Mouse (Mus musculus) MEL (cell line): Measurements from ENCODE around the gene Ppp1r2. TPM values are rescaled to one million over a fixed set of nuclear protein-coding genes. Genes with fewer than 3 reads are reported as not detected.

Source experiments
- DNase-seq: peaks from one replicate; pipeline ENCODE4 v3.0.0; 2011; ENCODE audit warnings: low read depth, low spot score
- H3K27ac ChIP-seq: 2 replicates; pipeline ENCODE4 v1.5.1; 2012; ENCODE audit warnings: low read depth, mild to moderate bottlenecking, control low read depth, low read length, moderate library complexity; ENCODE audit not compliant: control insufficient read depth
- H3K27me3 ChIP-seq, 2 experiments: fragments of 150-350 bp in 1 of 2; sonication (generic) in 1 of 2; 2 replicates each; pipeline ENCODE4 v1.6.1; 2012; ENCODE audit warnings: low read length in 2 of 2, mild to moderate bottlenecking in 2 of 2, improper control_type of control experiment in 1 of 2, moderate library complexity in 1 of 2; ENCODE audit not compliant: insufficient read depth in 2 of 2, control insufficient read depth in 1 of 2
- H3K36me3 ChIP-seq, 2 experiments: 2 replicates each; pipeline ENCODE4 v1.6.1; 2012 to 2014; ENCODE audit warnings: low read length in 2 of 2, improper control_type of control experiment in 1 of 2, inconsistent platforms in 1 of 2, mild to moderate bottlenecking in 1 of 2; ENCODE audit not compliant: insufficient read depth in 2 of 2, control insufficient read depth in 1 of 2
- H3K4me1 ChIP-seq, 2 experiments: fragments of 150-350 bp in 1 of 2; sonication (generic) in 1 of 2; 2 replicates each; pipeline ENCODE4 v1.6.1; 2012; ENCODE audit warnings: low read length in 2 of 2, improper control_type of control experiment in 1 of 2, mild to moderate bottlenecking in 1 of 2; ENCODE audit not compliant: insufficient read depth in 2 of 2, control insufficient read depth in 1 of 2
- H3K4me3 ChIP-seq, 2 experiments: fragments of 150-350 bp in 1 of 2; sonication (generic) in 1 of 2; 2 replicates each; pipeline ENCODE4 v1.5.1; 2012; ENCODE audit warnings: low read depth in 2 of 2, low read length in 2 of 2, mild to moderate bottlenecking in 2 of 2, moderate library complexity in 2 of 2, control low read depth in 1 of 2, improper control_type of control experiment in 1 of 2; ENCODE audit not compliant: control insufficient read depth in 1 of 2, insufficient read depth in 1 of 2
- H3K79me2 ChIP-seq: 2 replicates; pipeline ENCODE4 v1.6.1; 2012; ENCODE audit warnings: mild to moderate bottlenecking, low read length, moderate library complexity; ENCODE audit not compliant: control insufficient read depth, poor library complexity, insufficient read depth
- H3K9ac ChIP-seq: 2 replicates; pipeline ENCODE4 v1.6.1; 2012; ENCODE audit warnings: low read depth, mild to moderate bottlenecking, control low read depth, low read length, moderate library complexity; ENCODE audit not compliant: control insufficient read depth, poor library complexity, severe bottlenecking
- H3K9me3 ChIP-seq: fragments of 150-350 bp; sonication (generic); replicated peaks from 2 replicates; pipeline ENCODE4 v1.6.1; 2012; ENCODE audit warnings: mild to moderate bottlenecking, low read length, improper control_type of control experiment, moderate library complexity; ENCODE audit not compliant: insufficient read depth
- BHLHE40 ChIP-seq: IDR thresholded peaks from 2 replicates; pipeline ENCODE4 v1.6.1; 2012; ENCODE audit warnings: low read depth, mild to moderate bottlenecking, inconsistent platforms, low read length, improper control_type of control experiment, borderline replicate concordance
- CHD2 ChIP-seq: IDR thresholded peaks from 2 replicates; pipeline ENCODE4 v1.6.1; 2011; ENCODE audit warnings: low read length, improper control_type of control experiment
- ETS1 ChIP-seq: IDR thresholded peaks from 2 replicates; pipeline ENCODE4 v1.6.1; 2012; ENCODE audit warnings: low read depth, mild to moderate bottlenecking, inconsistent platforms, low read length, improper control_type of control experiment, moderate library complexity
- GABPA ChIP-seq: IDR thresholded peaks from 2 replicates; pipeline ENCODE4 v1.6.1; 2012; ENCODE audit warnings: low read depth, mild to moderate bottlenecking, inconsistent platforms, low read length, improper control_type of control experiment, moderate library complexity
- GATA1 ChIP-seq: IDR thresholded peaks from 2 replicates; pipeline ENCODE4 v1.6.1; 2011; ENCODE audit warnings: low read depth, low read length, improper control_type of control experiment
- HCFC1 ChIP-seq: IDR thresholded peaks from 2 replicates; pipeline ENCODE4 v1.6.1; 2012; ENCODE audit warnings: low read depth, mild to moderate bottlenecking, inconsistent platforms, low read length, improper control_type of control experiment, moderate library complexity
- MAFK ChIP-seq: IDR thresholded peaks from 2 replicates; pipeline ENCODE4 v1.6.1; 2011; ENCODE audit warnings: low read depth, mild to moderate bottlenecking, low read length, improper control_type of control experiment, borderline replicate concordance
- MEF2A ChIP-seq: IDR thresholded peaks from 2 replicates; pipeline ENCODE4 v1.6.1; 2014; ENCODE audit warnings: low read depth, mild to moderate bottlenecking, inconsistent platforms, low read length, improper control_type of control experiment; ENCODE audit not compliant: poor library complexity, insufficient replicate concordance, severe bottlenecking; ENCODE audit errors: extremely low read depth
- MXI1 ChIP-seq: IDR thresholded peaks from 2 replicates; pipeline ENCODE4 v1.6.1; 2011; ENCODE audit warnings: mild to moderate bottlenecking, low read depth, low read length, improper control_type of control experiment
- MYC ChIP-seq: IDR thresholded peaks from 2 replicates; pipeline ENCODE4 v1.6.1; 2011; ENCODE audit warnings: low read depth, mild to moderate bottlenecking, low read length, improper control_type of control experiment, moderate library complexity
- POLR2A ChIP-seq, 2 experiments: IDR thresholded peaks; 2 replicates each; pipeline ENCODE4 v1.6.1; 2011 to 2012; ENCODE audit warnings: low read length in 2 of 2, mild to moderate bottlenecking in 2 of 2, control low read depth in 1 of 2, improper control_type of control experiment in 1 of 2, low read depth in 1 of 2, moderate library complexity in 1 of 2; ENCODE audit not compliant: control insufficient read depth in 1 of 2, insufficient read depth in 1 of 2, poor library complexity in 1 of 2
- POLR2AphosphoS2 ChIP-seq: IDR thresholded peaks from 2 replicates; pipeline ENCODE4 v1.6.1; 2011; ENCODE audit warnings: low read length, improper control_type of control experiment
- SIN3A ChIP-seq: IDR thresholded peaks from 2 replicates; pipeline ENCODE4 v1.6.1; 2012; ENCODE audit warnings: low read length, improper control_type of control experiment, inconsistent platforms
- SMC3 ChIP-seq: IDR thresholded peaks from 2 replicates; pipeline ENCODE4 v1.6.1; 2011; ENCODE audit warnings: low read depth, low read length, improper control_type of control experiment
- TBP ChIP-seq: IDR thresholded peaks from 2 replicates; pipeline ENCODE4 v1.8.0; 2011; ENCODE audit warnings: low read depth, low read length, improper control_type of control experiment
- USF1 ChIP-seq: IDR thresholded peaks from 2 replicates; pipeline ENCODE4 v1.6.1; 2014; ENCODE audit warnings: low read depth, mild to moderate bottlenecking, inconsistent platforms, low read length, improper control_type of control experiment, moderate library complexity
- USF2 ChIP-seq, 2 experiments: IDR thresholded peaks; 2 replicates each; pipeline ENCODE4 v1.6.1; 2011 to 2012; ENCODE audit warnings: improper control_type of control experiment in 2 of 2, low read length in 2 of 2, borderline replicate concordance in 1 of 2, inconsistent platforms in 1 of 2, low read depth in 1 of 2, mild to moderate bottlenecking in 1 of 2; ENCODE audit not compliant: insufficient read depth in 1 of 2
- polyA plus RNA-seq, 2 experiments: library from polyadenylated mRNA; stranded (reverse) in 1 of 2; unstranded in 1 of 2; fragments of >175 nt in 1 of 2; fragments of >200 nt in 1 of 2; gene quantifications; 2 replicates each; pipeline versions ENCODE4 v1.2.1 to v1.2.4; 2012; ENCODE audit warnings: low replicate concordance in 2 of 2, low read depth in 1 of 2; ENCODE audit not compliant: insufficient read length in 2 of 2, insufficient read depth in 1 of 2, missing spikeins in 1 of 2
- total RNA-seq: library from RNA; depleted of rRNA; stranded (reverse); fragments of 300-350 nt; gene quantifications from 2 replicates; pipeline ENCODE4 v1.2.3, GENCODE M21; 2012

The Ppp1r2 gene
- total and polyA plus RNA-seq, 3 experiments, result 31.2 to 36.2 TPM; not detected in 1

DNA sequence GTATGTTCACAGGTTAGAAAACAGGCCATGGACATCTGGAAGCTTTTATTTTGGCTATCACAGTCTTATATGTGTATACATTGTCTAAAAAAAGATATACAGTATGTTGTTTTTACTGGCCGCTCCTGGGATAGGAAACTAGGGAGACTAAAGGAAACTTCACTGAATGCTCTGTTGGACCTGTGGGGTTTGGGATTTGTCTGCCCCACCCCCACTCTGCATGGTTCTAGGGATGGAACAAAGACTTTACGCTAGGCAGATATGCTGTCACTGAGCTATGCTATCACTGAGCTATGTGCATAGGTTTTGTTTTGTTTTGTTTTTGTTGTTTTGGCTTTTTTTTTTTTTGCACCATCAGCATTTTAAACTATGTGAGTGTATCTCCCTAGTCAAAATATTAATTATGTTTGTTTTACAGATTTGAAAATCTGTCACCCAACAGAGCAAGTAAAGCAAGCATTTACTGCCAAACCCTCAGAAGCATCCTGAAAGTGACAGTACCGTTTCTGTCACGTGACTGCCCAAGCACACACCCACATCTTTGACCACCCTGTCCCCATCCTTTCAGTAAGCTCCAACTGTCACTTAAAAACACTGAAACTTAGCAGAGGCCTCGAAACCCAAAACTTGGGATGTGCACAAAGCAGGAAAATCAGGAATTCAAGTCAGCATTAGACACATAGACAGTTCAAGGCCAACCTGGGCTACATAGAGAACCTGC lies 30.3 kb upstream of the Ppp1r2 start:
- TF ChIP-seq MAFK (0 out of 2 replicates have a peak, but pooled peaks have one; percentile 67), USF2 (IDR thresholded peaks at IDR 0.05; ENCODE audit: borderline replicate concordance in 1 of 2, insufficient read depth in 1 of 2, low read depth in 1 of 2, low read length in 2 of 2) (peak in 1 of 2 experiments; percentile 10; a peak in 1 of 4 replicates), USF1 (0 out of 2 replicates have a peak, but pooled peaks have one; percentile 35), TBP (no peak), BHLHE40 (no peak), MYC (no peak), HCFC1 (no peak), GATA1 (no peak), GABPA (no peak), ETS1 (no peak), SMC3 (no peak), SIN3A (no peak), POLR2AphosphoS2 (no peak), MEF2A (no peak)
- Histone ChIP-seq H3K4me1 (no peaks in the 10 kb centered on the region), H3K27me3 (peaks cover 5 to 6% of the 10 kb centered on the region in 2 experiments), H3K4me3 (no peak overlapping the region), H3K79me2 (no peaks in the 10 kb centered on the region), H3K9me3 (no peaks in the 10 kb centered on the region), H3K9ac (no peak overlapping the region), H3K27ac (no peak overlapping the region), H3K36me3 (no peaks in the 10 kb centered on the region)
- no peak for DNase-seq

DNA sequence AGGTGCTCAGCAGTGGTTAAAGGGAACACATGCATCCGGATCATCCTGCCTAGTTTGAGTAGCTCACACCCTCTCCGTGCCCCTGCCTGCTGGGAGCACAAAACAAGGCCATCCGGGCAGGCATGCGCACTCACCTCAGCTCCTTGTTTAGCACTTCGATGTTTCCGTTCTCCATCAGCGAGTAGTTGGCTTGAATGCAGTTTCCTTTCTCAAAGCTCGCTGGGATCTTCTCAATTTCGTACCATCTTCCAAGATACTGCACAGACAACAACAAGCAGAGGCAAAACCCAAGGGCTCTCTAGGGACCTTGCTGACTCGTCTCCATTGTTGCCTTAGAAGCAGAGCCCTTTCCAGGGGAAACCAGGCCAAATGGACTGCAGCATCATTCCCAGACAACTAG lies 28.2 kb upstream of the Ppp1r2 start:
- Histone ChIP-seq H3K4me3 (no peak overlapping the region), H3K27me3 (peaks cover 0 to 2% of the 10 kb centered on the region in 2 experiments; a peak in 3 of 4 replicates), H3K9ac (no peak overlapping the region), H3K79me2 (no peaks in the 10 kb centered on the region), H3K36me3 (no peaks in the 10 kb centered on the region), H3K9me3 (no peaks in the 10 kb centered on the region), H3K27ac (no peak overlapping the region), H3K4me1 (no peaks in the 10 kb centered on the region)
- no peak for DNase-seq
- no peak for TF ChIP-seq TBP
- no peak for TF ChIP-seq POLR2AphosphoS2
- TF ChIP-seq CHD2, result no peak
- no peak for TF ChIP-seq GATA1
- TF ChIP-seq MXI1, result no peak
- TF ChIP-seq POLR2A (IDR thresholded peaks at IDR 0.05; ENCODE audit: control insufficient read depth in 1 of 2, insufficient read depth in 1 of 2, low read depth in 1 of 2, low read length in 2 of 2, poor library complexity in 1 of 2), result no peak
